Mouse (Mus musculus) forebrain, embryonic 11.5 days (tissue): ENCODE results near the gene Ska3. TPM values are rescaled to one million over a fixed set of nuclear protein-coding genes. Genes with fewer than 3 reads are reported as not detected.
A peak's percentile ranks its signal among the peaks of the same experiment; 100 is the strongest.
"Not testable (repeated sequence)": the region's sequence is repeated elsewhere in the genome, so short reads cannot be mapped to it uniquely, and the experiment has no call there.

ENCODE experiments used
- ATAC-seq: fragments of 200-750 bp; cut with Nextera tagmentation; replicated peaks from 2 replicates; pipeline ENCODE4 v1.8.0; 2017; ENCODE audit warnings: moderate TSS enrichment; ENCODE audit not compliant: low FRiP score
- DNase-seq: peaks from one replicate; pipeline ENCODE4 v3.0.0-alpha.2; 2017; ENCODE audit warnings: low spot score
- H3K27ac ChIP-seq: fragments of 300-500 bp; sonication (generic); 2 replicates; pipeline ENCODE4 v1.5.1; 2014; ENCODE audit warnings: low read depth, low read length
- H3K27me3 ChIP-seq: fragments of 300-500 bp; sonication (generic); 2 replicates; pipeline ENCODE4 v1.6.1; 2014; ENCODE audit warnings: mild to moderate bottlenecking, low read length, mixed read lengths; ENCODE audit not compliant: control insufficient read depth, insufficient read depth
- H3K36me3 ChIP-seq: fragments of 300-500 bp; sonication (generic); 2 replicates; pipeline ENCODE4 v1.6.1; 2014; ENCODE audit warnings: mild to moderate bottlenecking, low read length, moderate library complexity, mixed read lengths; ENCODE audit not compliant: control insufficient read depth, insufficient read depth
- H3K4me1 ChIP-seq: fragments of 300-500 bp; sonication (generic); replicated peaks from 2 replicates; pipeline ENCODE4 v1.6.1; 2014; ENCODE audit warnings: low read length, mixed read lengths; ENCODE audit not compliant: control insufficient read depth, insufficient read depth
- H3K4me2 ChIP-seq: fragments of 300-500 bp; sonication (generic); 2 replicates; pipeline ENCODE4 v1.6.1; 2014; ENCODE audit warnings: low read depth, mild to moderate bottlenecking, low read length, moderate library complexity, mixed read lengths; ENCODE audit not compliant: severe bottlenecking
- H3K4me3 ChIP-seq: fragments of 300-500 bp; sonication (generic); 2 replicates; pipeline ENCODE4 v1.5.1; 2014; ENCODE audit warnings: low read depth, low read length
- H3K9ac ChIP-seq: fragments of 300-500 bp; sonication (generic); 2 replicates; pipeline ENCODE4 v1.6.1; 2014; ENCODE audit warnings: low read length
- H3K9me3 ChIP-seq: fragments of 300-500 bp; sonication (generic); 2 replicates; pipeline ENCODE4 v1.6.1; 2016; ENCODE audit warnings: low read length, mixed read lengths; ENCODE audit not compliant: control insufficient read depth
- WGBS: fragments of 180-500 bp; shearing (Covaris S2); extraction: QIAGEN DNeasy Blood & Tissue Kit; methylation state at CpG from one replicate; pipeline ENCODE4 v1.1.7; 2014; 5-methylcytosine and 5-hydroxymethylcytosine counted together
- polyA plus RNA-seq: library from polyadenylated mRNA; unstranded; fragments of >200 nt; fragmentation: Nextera tagmentation; extraction: Ambion mirVana; gene quantifications from 2 replicates; pipeline ENCODE4 v1.2.1, GENCODE M21; 2014

The Ska3 gene
- polyA plus RNA-seq, result 55.9 and 63.3 TPM in 2 replicates

DNA sequence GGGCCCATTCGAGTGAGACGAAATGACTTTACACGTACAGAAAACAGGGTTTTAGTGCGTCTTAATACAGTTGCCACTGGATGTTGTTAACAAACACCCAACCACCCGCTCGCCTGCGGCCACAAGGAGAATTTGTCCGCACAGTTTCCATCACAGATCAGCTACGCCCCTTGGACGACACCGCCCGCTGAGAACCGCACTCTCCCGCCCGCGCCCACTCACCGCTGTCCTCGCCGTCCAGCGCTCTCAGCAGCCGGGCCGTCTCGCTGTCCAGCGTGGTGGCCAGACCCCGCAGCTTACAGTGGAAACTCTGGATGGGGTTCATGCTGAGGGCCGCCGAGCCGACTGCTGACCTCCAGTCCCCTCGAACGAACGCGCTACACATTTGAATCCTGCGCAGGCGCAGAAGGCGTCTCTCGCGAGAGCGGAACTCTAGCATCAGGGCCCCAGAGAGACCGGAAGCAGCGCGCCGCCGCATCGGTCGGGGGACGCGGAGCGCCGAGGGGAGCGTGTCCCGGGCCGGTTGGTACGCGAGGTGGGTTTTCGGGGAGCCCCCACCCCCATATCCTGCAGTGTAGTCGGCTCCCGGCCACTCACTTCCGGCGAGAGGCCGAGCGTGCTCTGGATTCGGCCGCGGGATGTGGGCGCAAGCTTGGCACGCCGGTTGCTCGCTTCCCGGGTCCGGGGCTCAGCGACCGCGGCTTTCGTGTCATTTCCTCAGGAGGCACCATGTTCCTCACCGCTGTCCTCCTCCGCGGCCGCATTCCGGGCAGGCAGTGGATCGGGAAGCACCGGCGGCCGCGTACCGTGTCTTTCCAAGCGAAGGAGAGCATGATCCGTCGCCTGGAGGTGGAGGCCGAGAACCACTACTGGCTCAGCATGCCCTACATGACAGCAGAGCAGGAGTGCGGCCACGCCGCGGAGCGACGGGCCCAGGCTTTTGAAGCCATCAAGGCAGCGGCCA is at the start of gene Ska3, which contains the start of gene Mrpl57:
TSS of gene Ska3 (minus strand) at position 398 of the 964 bp plus-strand sequence.
TSS of gene Mrpl57 (plus strand) at position 447 of the 964 bp plus-strand sequence.
- H3K27me3 ChIP-seq, result no peaks in the 10 kb centered on the region
- peaks cover 6% of the 10 kb centered on the region; the same call in 1 of the 2 replicates for H3K4me1 ChIP-seq
- under 1% methylated on average over 94 of the region's 96 CpGs for WGBS
- H3K4me2 ChIP-seq, result peak within 1 kb of the TSS; percentile 83
- H3K9ac ChIP-seq, result peak within 1 kb of the TSS; percentile 80
- peak within 1 kb of the TSS; percentile 79 for H3K4me3 ChIP-seq
- H3K27ac ChIP-seq, result peak within 1 kb of the TSS; percentile 78
- DNase-seq (peak; percentile 96), ATAC-seq (peak; percentile 97)
- no peaks in the 10 kb centered on the region for H3K9me3 ChIP-seq
- peaks cover 2% of the 10 kb centered on the region; the same call in 1 of the 2 replicates for H3K36me3 ChIP-seq

DNA sequence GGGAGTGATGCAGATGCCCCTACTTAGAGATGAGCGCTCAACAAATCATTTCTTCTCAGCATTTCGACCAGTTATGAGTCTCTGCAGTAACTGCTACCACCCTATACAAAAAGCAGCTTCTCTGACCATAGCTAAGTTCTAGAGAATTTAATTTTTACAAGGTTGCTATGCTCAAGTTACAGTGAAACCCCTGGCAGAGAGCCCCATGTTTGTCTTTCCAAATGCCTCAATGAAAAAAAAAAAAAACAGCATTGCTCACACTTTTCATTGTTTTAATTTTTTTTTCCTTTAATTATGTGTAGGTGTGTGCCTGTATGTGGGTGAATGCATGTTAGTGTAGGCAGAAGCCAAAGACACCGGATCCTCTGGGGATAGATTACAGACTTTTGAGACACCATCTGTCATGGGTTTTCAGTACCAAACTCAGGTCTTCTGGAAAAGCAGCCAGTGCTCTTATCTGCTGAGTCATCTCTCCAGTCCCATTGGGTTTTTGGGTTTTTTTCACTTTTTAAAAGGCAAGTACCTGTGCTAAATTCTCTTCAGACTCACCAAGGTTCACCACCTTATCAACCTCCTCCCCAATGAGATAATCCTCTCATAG is 40.8 kb upstream of the Ska3 start:
- no peak for ATAC-seq
- H3K4me3 ChIP-seq, result no peak overlapping the region
- 90% methylated on average over 3 of the region's 3 CpGs for WGBS
- H3K4me2 ChIP-seq, result no peak overlapping the region
- no peak overlapping the region for H3K9ac ChIP-seq
- DNase-seq, result no peak
- no peaks in the 10 kb centered on the region; the same call in 1 of the 2 replicates for H3K36me3 ChIP-seq
- H3K27me3 ChIP-seq, result no peaks in the 10 kb centered on the region
- H3K4me1 ChIP-seq, result no peaks in the 10 kb centered on the region
- no peaks in the 10 kb centered on the region for H3K9me3 ChIP-seq
- no peak overlapping the region for H3K27ac ChIP-seq

DNA sequence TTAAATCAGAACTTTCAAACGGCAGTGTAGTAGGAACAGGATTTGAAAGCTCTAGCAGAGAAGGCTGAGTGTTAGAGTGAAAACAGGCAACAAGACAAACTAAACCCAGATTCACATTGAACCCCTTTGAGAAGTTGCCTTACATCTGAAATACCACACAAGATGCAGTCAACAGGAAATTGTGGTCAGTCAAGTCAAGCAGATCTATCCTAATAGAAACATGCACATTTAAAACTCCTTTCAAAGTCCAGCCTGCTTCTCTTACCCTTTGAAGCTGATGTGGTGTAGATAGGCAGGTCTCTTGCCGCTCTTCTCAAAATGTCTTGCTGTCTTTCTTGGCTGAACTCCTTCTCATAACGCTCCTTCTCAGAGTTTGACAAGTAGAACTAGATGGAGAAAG is 39.3 kb upstream of the Ska3 start:
- H3K36me3 ChIP-seq, result no peaks in the 10 kb centered on the region
- H3K9me3 ChIP-seq, result no peaks in the 10 kb centered on the region
- 90% methylated on average over 3 of the region's 3 CpGs for WGBS

DNA sequence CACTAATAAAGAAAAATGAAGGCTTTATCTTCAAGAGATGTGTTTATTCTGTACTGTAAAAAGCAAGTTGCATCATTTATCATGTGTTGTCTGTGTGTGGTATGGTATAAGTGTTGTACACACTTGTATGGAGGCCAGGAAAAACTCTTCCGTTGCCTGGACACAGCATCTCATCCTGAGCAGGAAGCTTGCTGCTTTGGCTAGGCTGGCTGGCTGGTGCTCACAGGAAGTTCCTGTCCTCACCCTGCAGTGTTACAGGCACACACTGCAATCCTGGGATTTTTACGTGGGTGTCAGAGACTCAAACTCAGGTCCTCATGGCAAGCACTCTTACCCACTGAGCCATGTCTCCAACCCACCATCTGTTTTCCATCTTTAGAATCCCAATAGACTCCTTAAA is 37.1 kb upstream of the Ska3 start:
- no peaks in the 10 kb centered on the region for H3K27me3 ChIP-seq
- H3K9ac ChIP-seq, result no peak overlapping the region
- H3K4me1 ChIP-seq, result no peaks in the 10 kb centered on the region
- H3K36me3 ChIP-seq, result no peaks in the 10 kb centered on the region
- no peaks in the 10 kb centered on the region for H3K9me3 ChIP-seq
- ATAC-seq (no peak), DNase-seq (no peak)
- no peak overlapping the region for H3K4me3 ChIP-seq
- H3K4me2 ChIP-seq, result no peak overlapping the region
- H3K27ac ChIP-seq, result no peak overlapping the region
- 94% methylated on average over 2 of the region's 2 CpGs for WGBS

More for the DNA sequence above, 39.3 kb upstream of the Ska3 start:
- H3K4me2 ChIP-seq, result no peak overlapping the region
- H3K4me3 ChIP-seq, result no peak overlapping the region
- no peaks in the 10 kb centered on the region for H3K4me1 ChIP-seq
- no peak overlapping the region for H3K9ac ChIP-seq
- H3K27ac ChIP-seq, result no peak overlapping the region
- H3K27me3 ChIP-seq, result no peaks in the 10 kb centered on the region
- no peak for DNase-seq
- ATAC-seq, result no peak

DNA sequence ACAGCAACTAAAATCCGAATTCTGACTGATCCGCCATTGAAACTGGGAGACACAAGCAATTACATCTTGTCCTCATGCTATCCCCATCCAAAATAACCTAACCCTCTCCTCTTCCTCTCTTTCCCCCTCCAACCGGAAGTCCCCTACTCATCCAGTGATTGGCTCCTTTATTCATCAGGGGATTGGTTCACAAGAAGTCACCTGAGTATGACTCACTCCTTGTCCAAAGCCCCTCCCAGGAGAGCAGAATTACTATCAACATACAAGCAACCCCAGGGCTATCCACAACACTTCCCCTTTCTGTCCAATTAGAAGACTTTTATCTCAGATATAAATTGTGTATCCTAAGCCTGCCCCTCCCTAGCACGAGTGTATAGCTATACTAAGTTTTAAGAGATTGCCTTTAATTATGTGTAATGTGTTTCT is 36.0 kb upstream of the Ska3 start:
- ATAC-seq, result no peak
- 86% methylated on average over 4 of the region's 4 CpGs for WGBS
- Histone ChIP-seq H3K9me3 (no peaks in the 10 kb centered on the region), H3K27me3 (no peaks in the 10 kb centered on the region), H3K27ac (no peak overlapping the region), H3K4me2 (no peak overlapping the region), H3K9ac (no peak overlapping the region), H3K36me3 (no peaks in the 10 kb centered on the region), H3K4me1 (no peaks in the 10 kb centered on the region), H3K4me3 (no peak overlapping the region)
- no peak for DNase-seq

DNA sequence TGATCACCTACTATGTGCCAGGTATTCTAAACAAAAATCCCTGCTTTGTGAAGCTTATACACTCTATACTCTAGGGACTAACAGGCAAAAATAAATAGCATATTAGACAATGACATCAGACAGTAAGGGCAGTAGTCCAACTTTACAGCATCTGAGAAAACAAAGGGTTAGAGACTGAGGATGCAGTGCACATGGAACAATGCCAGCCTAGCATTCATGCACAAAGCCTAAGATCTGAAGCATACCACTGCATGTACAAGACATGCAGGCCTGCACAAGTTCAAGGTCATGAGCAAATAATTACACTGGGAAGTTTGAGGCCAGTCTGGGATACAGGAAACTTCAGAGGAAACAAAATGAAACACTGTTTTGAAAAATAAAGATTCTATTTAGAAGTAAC is 33.5 kb upstream of the Ska3 start:
- no peak for ATAC-seq

DNA sequence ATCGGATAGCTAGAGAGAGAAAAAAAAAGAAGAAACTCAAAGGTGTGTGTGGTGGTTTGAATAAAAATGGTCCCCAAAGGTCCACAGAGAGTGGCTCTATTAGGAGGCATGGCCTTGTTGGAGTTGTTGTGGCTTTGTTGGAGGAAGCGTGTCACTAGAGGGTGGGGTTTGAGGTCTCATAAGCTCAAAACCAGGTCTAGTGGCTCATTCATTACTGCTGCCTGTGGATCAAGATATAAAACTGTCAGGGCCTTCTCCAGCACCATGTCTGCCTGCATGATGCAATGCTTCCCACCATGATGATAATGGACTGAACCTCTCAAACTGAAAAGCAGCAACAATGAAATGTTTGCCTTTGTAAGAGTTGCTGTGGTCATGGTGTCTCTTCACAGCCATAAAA is 32.6 kb upstream of the Ska3 start:
- 94% methylated on average over 2 of the region's 2 CpGs for WGBS
- DNase-seq, result no peak

More for the DNA sequence above, 33.5 kb upstream of the Ska3 start:
- Histone ChIP-seq H3K36me3 (no peaks in the 10 kb centered on the region), H3K4me3 (no peak overlapping the region), H3K4me1 (no peaks in the 10 kb centered on the region), H3K9me3 (no peaks in the 10 kb centered on the region), H3K4me2 (no peak overlapping the region), H3K27me3 (no peaks in the 10 kb centered on the region), H3K9ac (no peak overlapping the region), H3K27ac (no peak overlapping the region)
- no peak for DNase-seq

DNA sequence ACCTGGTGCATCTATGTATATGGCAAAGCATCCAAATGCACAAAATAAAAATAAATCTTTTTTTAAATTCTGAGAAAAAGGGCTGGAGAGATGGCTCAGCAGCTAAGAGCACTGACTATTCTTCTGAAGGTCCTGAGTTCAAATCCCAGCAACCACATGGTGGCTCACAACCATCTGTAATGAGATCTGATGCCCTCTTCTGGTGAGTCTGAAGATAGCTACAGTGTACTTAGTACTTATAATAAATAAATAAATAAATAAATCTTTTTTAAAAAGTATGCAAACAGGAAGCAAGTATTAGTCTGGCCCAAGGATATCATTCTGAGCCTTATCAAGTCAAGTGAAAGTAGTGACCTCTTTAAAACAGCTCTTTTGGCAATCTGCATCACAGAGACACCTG is 30.1 kb upstream of the Ska3 start:
- DNase-seq, H3K4me3 ChIP-seq, H3K9me3 ChIP-seq, H3K27me3 ChIP-seq, H3K27ac ChIP-seq, H3K4me1 ChIP-seq, H3K9ac ChIP-seq, ATAC-seq, H3K4me2 ChIP-seq, H3K36me3 ChIP-seq: not testable (repeated sequence)

More for the DNA sequence above, 32.6 kb upstream of the Ska3 start:
- Histone ChIP-seq H3K4me3 (no peak overlapping the region), H3K9me3 (no peaks in the 10 kb centered on the region), H3K4me1 (no peaks in the 10 kb centered on the region), H3K36me3 (no peaks in the 10 kb centered on the region), H3K27me3 (no peaks in the 10 kb centered on the region), H3K27ac (no peak overlapping the region), H3K4me2 (no peak overlapping the region), H3K9ac (no peak overlapping the region)
- ATAC-seq, result no peak
